Mouse (Mus musculus) hindbrain, embryonic 11.5 days (tissue): ENCODE data around the gene Prrt1. TPM values are rescaled to one million over a fixed set of nuclear protein-coding genes. Genes with fewer than 3 reads are reported as not detected.

Experiments used
- ATAC-seq: fragments of 200-750 bp; cut with Nextera tagmentation; 2 replicates; pipeline ENCODE4 v1.8.0; 2017; ENCODE audit warnings: mild to moderate bottlenecking, moderate TSS enrichment, moderate library complexity; ENCODE audit not compliant: low FRiP score
- DNase-seq: peaks from one replicate; pipeline ENCODE4 v3.0.0-alpha.2; 2015; ENCODE audit warnings: low spot score
- H3K27ac ChIP-seq: fragments of 300-500 bp; sonication (generic); 2 replicates; pipeline ENCODE4 v1.5.1; 2014; ENCODE audit warnings: mild to moderate bottlenecking, low read depth, low read length
- H3K27me3 ChIP-seq: fragments of 300-500 bp; sonication (generic); 2 replicates; pipeline ENCODE4 v1.6.1; 2014; ENCODE audit warnings: mild to moderate bottlenecking, low read length, moderate library complexity, mixed read lengths; ENCODE audit not compliant: control insufficient read depth, insufficient read depth
- H3K36me3 ChIP-seq: fragments of 300-500 bp; sonication (generic); 2 replicates; pipeline ENCODE4 v1.6.1; 2014; ENCODE audit warnings: mild to moderate bottlenecking, low read length, moderate library complexity, mixed read lengths; ENCODE audit not compliant: control insufficient read depth, insufficient read depth
- H3K4me1 ChIP-seq: fragments of 300-500 bp; sonication (generic); replicated peaks from 2 replicates; pipeline ENCODE4 v1.6.1; 2014; ENCODE audit warnings: low read length, mixed read lengths; ENCODE audit not compliant: control insufficient read depth, insufficient read depth
- H3K4me2 ChIP-seq: fragments of 300-500 bp; sonication (generic); replicated peaks from 2 replicates; pipeline ENCODE4 v1.6.1; 2014; ENCODE audit warnings: mild to moderate bottlenecking, low read depth, low read length
- H3K4me3 ChIP-seq: fragments of 300-500 bp; sonication (generic); 2 replicates; pipeline ENCODE4 v1.5.1; 2014; ENCODE audit warnings: low read depth, low read length
- H3K9ac ChIP-seq: fragments of 300-500 bp; sonication (generic); 2 replicates; pipeline ENCODE4 v1.6.1; 2014; ENCODE audit warnings: low read depth, low read length
- H3K9me3 ChIP-seq: fragments of 300-500 bp; sonication (generic); 2 replicates; pipeline ENCODE4 v1.6.1; 2016; ENCODE audit warnings: low read length; ENCODE audit not compliant: control insufficient read depth
- WGBS: fragments of 180-500 bp; shearing (Covaris S2); extraction: QIAGEN DNeasy Blood & Tissue Kit; methylation state at CpG from one replicate; pipeline ENCODE4 v1.1.7; 2014; 5-methylcytosine and 5-hydroxymethylcytosine counted together
- polyA plus RNA-seq: library from polyadenylated mRNA; unstranded; fragments of >200 nt; fragmentation: Nextera tagmentation; extraction: Ambion mirVana; gene quantifications from 2 replicates; pipeline ENCODE4 v1.2.1, GENCODE M21; 2014

Prrt1 gene
- polyA plus RNA-seq, 1 experiment from 2014 or later: 2.0 TPM

- Histone ChIP-seq H3K27ac (no peak overlapping the region), H3K4me2 (no peak overlapping the region), H3K4me1 (no peaks in the 10 kb centered on the region), H3K9ac (no peak overlapping the region), H3K27me3 (peaks cover 3% of the 10 kb centered on the region; the same call in 1 of the 2 replicates), H3K4me3 (no peak overlapping the region), H3K36me3 (no peaks in the 10 kb centered on the region), H3K9me3 (no peaks in the 10 kb centered on the region)
- DNase-seq (no peak), ATAC-seq (no peak)
- WGBS: 79% methylated on average over 4 of the region's 4 CpGs
Observed at GRCm38 (mm10) chr17:34680621-34681020, 51.3 kb downstream of the Prrt1 start.

GRCm38 (mm10) chr17:34681132-34681571 lies 51.8 kb downstream of the Prrt1 start:
- Histone ChIP-seq H3K4me1 (no peaks in the 10 kb centered on the region), H3K27me3 (peaks cover 3% of the 10 kb centered on the region; the same call in 1 of the 2 replicates), H3K4me2 (no peak overlapping the region), H3K4me3 (no peak overlapping the region), H3K27ac (no peak overlapping the region), H3K9ac (no peak overlapping the region), H3K36me3 (no peaks in the 10 kb centered on the region), H3K9me3 (no peaks in the 10 kb centered on the region)
- DNase-seq: no peak
- ATAC-seq: no peak
- WGBS: 84% methylated on average over 17 of the region's 17 CpGs

GRCm38 (mm10) chr17:34681881-34682536 lies 52.7 kb downstream of the Prrt1 start:
- no peak for ATAC-seq
- Histone ChIP-seq H3K4me2 (no peak overlapping the region), H3K9me3 (no peaks in the 10 kb centered on the region)

More at GRCm38 (mm10) chr17:34681881-34682536, 52.7 kb downstream of the Prrt1 start:
- Histone ChIP-seq H3K4me1 (no peaks in the 10 kb centered on the region), H3K36me3 (no peaks in the 10 kb centered on the region), H3K27me3 (peaks cover 3% of the 10 kb centered on the region; the same call in 1 of the 2 replicates), H3K9ac (no peak overlapping the region), H3K4me3 (no peak overlapping the region), H3K27ac (no peak overlapping the region)
- WGBS: 74% methylated on average over 11 of the region's 11 CpGs
- DNase-seq: no peak

Other genes starting within 250 kb of the Prrt1 start
- gene BC051142, start 230.7 kb upstream of the Prrt1 start, polyA plus RNA-seq: 2.7 and 4.1 TPM in 2 replicates
- not detected in 2 replicates for gene Btnl4, start 152.2 kb upstream of the Prrt1 start, polyA plus RNA-seq
- not detected in 2 replicates for gene Btnl6, start 112.2 kb upstream of the Prrt1 start, polyA plus RNA-seq
- 9.6 and 11.6 TPM in 2 replicates for gene Notch4, start 65.3 kb upstream of the Prrt1 start, polyA plus RNA-seq
- gene Gpsm3, start 39.7 kb upstream of the Prrt1 start, polyA plus RNA-seq: 3.2 and 5.9 TPM in 2 replicates
- 16.6 and 17.3 TPM in 2 replicates for gene Pbx2, start 38.3 kb upstream of the Prrt1 start, polyA plus RNA-seq
- gene Ager, start 31.7 kb upstream of the Prrt1 start, polyA plus RNA-seq: 1.7 and 2.2 TPM in 2 replicates
- 175 and 182 TPM in 2 replicates for gene Rnf5, start 25.8 kb upstream of the Prrt1 start, polyA plus RNA-seq
- gene Agpat1, start 25.3 kb upstream of the Prrt1 start, polyA plus RNA-seq: 73.8 and 81.2 TPM in 2 replicates
- gene Egfl8, start 13.6 kb upstream of the Prrt1 start, polyA plus RNA-seq: 4.4 and 4.7 TPM in 2 replicates
- 23.6 and 26.0 TPM in 2 replicates for gene Ppt2, start 1.0 kb upstream of the Prrt1 start, polyA plus RNA-seq
- gene Fkbpl, start 15.2 kb downstream of the Prrt1 start, polyA plus RNA-seq: 16.4 and 17.2 TPM in 2 replicates
- gene Atf6b, start 17.6 kb downstream of the Prrt1 start, polyA plus RNA-seq: 61.9 and 67.5 TPM in 2 replicates
- 0.01 and 0.09 TPM in 2 replicates for gene Tnxb, start 41.0 kb downstream of the Prrt1 start, polyA plus RNA-seq
- gene C4b, start 114.3 kb downstream of the Prrt1 start, polyA plus RNA-seq: not detected in 2 replicates
- not detected in 2 replicates for gene Cyp21a1, start 175.0 kb downstream of the Prrt1 start, polyA plus RNA-seq
- gene Stk19, start 207.4 kb downstream of the Prrt1 start, polyA plus RNA-seq: 21.7 and 22.7 TPM in 2 replicates
- gene Dxo, start 207.5 kb downstream of the Prrt1 start, polyA plus RNA-seq: 58.6 and 64.9 TPM in 2 replicates
- 26.9 and 29.9 TPM in 2 replicates for gene Skiv2l, start 220.7 kb downstream of the Prrt1 start, polyA plus RNA-seq
- 117 and 138 TPM in 2 replicates for gene Nelfe, start 220.9 kb downstream of the Prrt1 start, polyA plus RNA-seq
- 1.0 and 2.1 TPM in 2 replicates for gene Cfb, start 233.0 kb downstream of the Prrt1 start, polyA plus RNA-seq
- gene Zbtb12, start 249.9 kb downstream of the Prrt1 start, polyA plus RNA-seq: 2.9 and 3.2 TPM in 2 replicates